Mouse (Mus musculus) erythroblast, adult 5-6 weeks (primary cell): ENCODE data around the gene Ctnnbl1. TPM values are rescaled to one million over a fixed set of nuclear protein-coding genes. Genes with fewer than 3 reads are reported as not detected.
A peak's percentile ranks its signal among the peaks of the same experiment; 100 is the strongest.

ENCODE experiments used
- ATAC-seq: replicated peaks from 2 replicates; pipeline ENCODE4 v1.8.0; 2016; ENCODE audit warnings: moderate number of reproducible peaks, mild to moderate bottlenecking, moderate TSS enrichment, inconsistent platforms; ENCODE audit not compliant: poor library complexity, low FRiP score, severe bottlenecking
- total RNA-seq, 2 experiments: library from RNA; stranded (forward) in 1 of 2; stranded (reverse) in 1 of 2; fragments of 150-400 nt in 1 of 2; fragments of 200-764, 138-1000 nt in 1 of 2; gene quantifications; 2 replicates each; pipeline versions ENCODE4 v1.2.3 to v1.2.4; 2015 to 2017; ENCODE audit warnings: low replicate concordance in 2 of 2

Ctnnbl1 gene
- total RNA-seq, 2 experiments from 2014 or later, result 8.1 to 13.6 TPM

GRCm38 (mm10) chr2:157859046-157859701 is 122.0 kb downstream of the Ctnnbl1 start:
- ATAC-seq, result no peak

GRCm38 (mm10) chr2:157861273-157861944 is 124.2 kb downstream of the Ctnnbl1 start:
- ATAC-seq, result no peak; the same call in 1 of the 2 replicates

GRCm38 (mm10) chr2:157862306-157862705 is 125.1 kb downstream of the Ctnnbl1 start:
- no peak for ATAC-seq

- ATAC-seq, result no peak
Observed at GRCm38 (mm10) chr2:157867126-157867525, 129.9 kb downstream of the Ctnnbl1 start.

- no peak for ATAC-seq
Observed at GRCm38 (mm10) chr2:157870247-157870646, 133.0 kb downstream of the Ctnnbl1 start.

GRCm38 (mm10) chr2:157873223-157873622 is 136.0 kb downstream of the Ctnnbl1 start:
- no peak for ATAC-seq

GRCm38 (mm10) chr2:157873691-157874090 is 136.5 kb downstream of the Ctnnbl1 start:
- ATAC-seq, result no peak

- ATAC-seq, result no peak
Observed at GRCm38 (mm10) chr2:157875111-157875510, 137.9 kb downstream of the Ctnnbl1 start.

GRCm38 (mm10) chr2:157877394-157877793 is 140.2 kb downstream of the Ctnnbl1 start:
- ATAC-seq, result no peak

GRCm38 (mm10) chr2:157877967-157878366 is 140.8 kb downstream of the Ctnnbl1 start:
- ATAC-seq, result no peak

- no peak for ATAC-seq
Observed at GRCm38 (mm10) chr2:157881939-157882338, 144.7 kb downstream of the Ctnnbl1 start.

- ATAC-seq, result no peak
Observed at GRCm38 (mm10) chr2:157887275-157888025, 150.2 kb downstream of the Ctnnbl1 start.

GRCm38 (mm10) chr2:157891166-157891565 is 154.0 kb downstream of the Ctnnbl1 start:
- ATAC-seq, result no peak

- ATAC-seq, result no peak
Observed at GRCm38 (mm10) chr2:157897131-157897530, 159.9 kb downstream of the Ctnnbl1 start.

GRCm38 (mm10) chr2:157913204-157913636 is 176.0 kb downstream of the Ctnnbl1 start:
- ATAC-seq, result peak; percentile 48; the same call in 1 of the 2 replicates

- ATAC-seq, result no peak
Observed at GRCm38 (mm10) chr2:157913705-157914104, 176.5 kb downstream of the Ctnnbl1 start.

- ATAC-seq, result no peak
Observed at GRCm38 (mm10) chr2:157914105-157914764, 177.0 kb downstream of the Ctnnbl1 start, which contains the start of gene Vstm2l. Gene Vstm2l (plus strand): TSS chr2:157914653.

- no peak for ATAC-seq
Observed at GRCm38 (mm10) chr2:157914889-157915517, 177.8 kb downstream of the Ctnnbl1 start.

GRCm38 (mm10) chr2:157918529-157918928 is 181.3 kb downstream of the Ctnnbl1 start:
- no peak for ATAC-seq

GRCm38 (mm10) chr2:157921551-157921950 is 184.3 kb downstream of the Ctnnbl1 start:
- no peak for ATAC-seq
